Mouse (Mus musculus) left cerebral cortex, adult 9 months (tissue): ENCODE measurements around the gene Trank1.

Experiments used
- DNase-seq, 2 experiments: peaks; one replicate each; pipeline ENCODE4 v3.0.0; 2022; ENCODE audit warnings: low spot score in 2 of 2

Gene Trank1

DNA sequence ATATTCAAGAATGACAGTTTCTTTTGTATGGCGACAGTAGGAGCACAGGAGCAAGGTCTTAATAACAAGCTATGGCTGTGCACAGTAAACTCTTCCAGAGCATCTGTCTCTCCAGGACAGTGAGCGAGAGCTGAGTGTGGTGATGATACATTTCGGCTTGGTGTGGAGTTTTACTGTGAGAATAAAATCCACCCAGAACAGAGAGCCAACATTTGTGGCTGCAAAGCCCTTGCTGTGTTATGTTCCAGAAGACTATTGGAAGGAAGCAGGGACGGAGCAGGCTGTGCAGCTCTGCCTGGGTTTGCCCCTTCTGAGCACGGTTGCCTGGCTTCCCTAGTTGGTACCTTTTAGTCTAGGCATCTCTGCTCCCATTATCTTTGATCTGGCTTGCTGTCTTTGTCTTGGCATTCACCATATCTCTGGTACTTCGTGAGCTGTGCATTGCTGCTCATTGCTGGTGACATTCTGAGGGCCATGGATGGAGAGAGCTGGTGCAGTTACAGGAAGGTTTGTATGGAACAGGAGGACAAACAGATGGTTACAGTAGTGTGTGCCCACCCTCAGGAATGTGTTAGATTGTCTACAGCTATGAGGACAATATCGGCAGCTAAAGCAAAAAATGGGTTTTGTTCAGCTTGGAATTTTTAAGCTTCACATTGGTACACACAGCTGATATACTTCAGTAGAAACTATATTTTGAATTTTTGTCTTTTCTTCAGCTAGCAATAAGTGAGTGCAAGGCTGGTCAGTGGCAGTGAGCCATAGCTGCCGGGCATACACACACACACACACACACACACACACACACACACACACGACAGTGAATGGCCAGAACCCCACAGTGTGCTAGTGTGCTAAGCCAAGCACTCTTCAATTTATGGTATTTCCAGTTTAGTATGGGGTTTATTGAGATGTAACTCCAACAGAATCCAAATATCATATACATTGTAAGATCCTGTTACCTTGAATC is 69.8 kb downstream of the Trank1 start:
- DNase-seq: peak in 1 of 2 experiments; percentile 35

DNA sequence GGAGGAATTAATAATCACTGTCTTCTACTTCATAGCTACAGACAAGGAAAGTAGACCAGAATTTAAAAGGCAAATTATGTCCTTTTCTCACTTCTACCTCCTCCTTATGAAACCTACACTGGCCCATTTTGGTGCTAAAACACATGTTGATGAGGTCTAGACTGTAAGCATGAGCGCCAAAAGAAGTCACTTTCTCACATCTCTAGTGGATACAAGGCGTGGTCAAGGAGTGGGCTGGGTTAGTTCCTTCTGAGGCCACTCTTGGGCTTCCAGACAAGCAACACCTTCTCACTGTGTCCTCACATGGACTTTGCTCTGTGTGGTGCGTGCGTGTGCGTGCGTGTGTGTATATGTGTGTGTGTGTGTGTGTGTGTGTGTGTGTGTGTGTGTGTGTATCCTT is 70.9 kb downstream of the Trank1 start:
- DNase-seq: peak in 1 of 2 experiments; percentile 32

DNA sequence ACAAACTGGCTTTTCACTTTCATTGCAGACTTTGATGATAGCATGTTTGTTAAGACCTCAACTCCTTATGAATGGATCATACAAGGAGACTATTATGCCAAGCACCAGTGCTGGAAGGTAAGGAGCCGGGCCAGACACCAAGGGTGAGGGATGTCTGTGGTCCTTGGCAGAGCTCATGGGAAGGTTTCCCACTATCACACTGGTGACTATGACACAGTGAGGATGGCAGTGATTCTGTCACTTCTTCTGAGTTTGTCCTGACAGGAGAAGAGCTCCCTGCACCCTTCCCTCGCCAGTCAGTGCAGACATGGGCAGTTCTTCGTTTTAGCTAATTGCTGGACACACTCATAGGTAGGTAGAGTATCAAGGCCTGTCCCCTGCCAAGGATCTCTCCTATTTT is 71.5 kb downstream of the Trank1 start:
- DNase-seq: no peak

DNA sequence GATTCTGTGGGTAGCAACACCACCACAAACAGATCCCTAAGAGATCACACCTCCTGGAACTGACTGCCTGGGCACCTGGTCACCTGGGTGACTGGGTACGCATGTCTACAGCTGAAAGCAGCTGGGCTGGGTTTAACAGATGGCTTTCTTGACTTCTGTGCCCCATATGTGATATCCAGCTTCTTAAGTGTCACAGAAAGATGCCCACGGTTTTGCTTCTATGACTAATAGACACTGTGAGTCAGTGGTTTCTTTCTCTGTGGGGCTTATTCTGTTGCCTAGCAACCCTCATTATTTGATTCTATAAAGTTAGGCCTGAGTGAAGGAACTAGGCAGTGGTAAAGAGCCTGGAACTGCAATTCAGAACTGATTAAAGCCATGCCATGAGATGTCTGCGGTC is 72.2 kb downstream of the Trank1 start:
- peak; percentile 73 to 74 for DNase-seq

DNA sequence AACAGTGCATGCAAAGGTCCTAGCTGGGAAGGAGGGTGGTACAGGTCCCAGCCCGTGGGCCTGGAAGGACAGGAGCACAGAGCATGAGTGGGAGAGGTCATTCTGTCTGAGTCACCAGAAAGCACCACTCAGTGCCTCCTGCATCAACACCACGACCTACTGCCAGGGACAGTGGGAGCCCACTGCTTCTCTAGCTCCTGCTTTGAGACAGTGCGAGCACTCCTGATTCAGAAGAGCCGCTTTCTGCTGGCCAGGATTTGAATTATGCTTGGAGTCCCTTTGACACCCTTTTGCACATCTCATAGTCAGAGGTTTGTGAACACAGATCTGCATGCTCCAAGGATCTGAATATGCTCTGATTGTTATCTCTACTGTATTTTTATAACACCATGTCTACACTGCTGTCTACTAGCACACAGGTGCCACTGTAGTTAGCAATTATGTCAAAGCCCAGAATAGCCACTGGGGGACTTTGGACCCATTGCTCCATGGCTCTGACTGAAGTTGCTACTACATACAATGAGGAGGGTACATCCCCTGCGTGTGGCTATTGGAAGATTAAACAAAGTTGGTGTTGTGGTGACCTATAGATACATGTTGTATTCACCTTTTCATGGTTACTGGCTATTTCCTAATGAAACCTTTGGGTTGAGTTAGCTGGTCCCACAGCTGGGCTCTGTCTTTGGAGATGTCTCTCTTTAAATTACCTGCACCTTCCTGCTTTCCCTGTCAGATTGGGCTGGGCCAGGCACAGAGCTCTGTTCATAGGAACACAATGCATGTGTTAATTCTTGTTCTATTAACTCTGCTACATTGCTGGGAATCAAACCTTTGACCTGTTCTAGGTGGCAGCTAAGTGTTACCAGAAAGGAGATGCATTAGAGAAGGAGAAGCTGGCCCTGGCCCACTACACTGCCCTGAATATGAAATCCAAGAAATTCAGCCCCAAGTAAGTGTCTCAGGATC is 74.3 kb downstream of the Trank1 start:
- DNase-seq: no peak

DNA sequence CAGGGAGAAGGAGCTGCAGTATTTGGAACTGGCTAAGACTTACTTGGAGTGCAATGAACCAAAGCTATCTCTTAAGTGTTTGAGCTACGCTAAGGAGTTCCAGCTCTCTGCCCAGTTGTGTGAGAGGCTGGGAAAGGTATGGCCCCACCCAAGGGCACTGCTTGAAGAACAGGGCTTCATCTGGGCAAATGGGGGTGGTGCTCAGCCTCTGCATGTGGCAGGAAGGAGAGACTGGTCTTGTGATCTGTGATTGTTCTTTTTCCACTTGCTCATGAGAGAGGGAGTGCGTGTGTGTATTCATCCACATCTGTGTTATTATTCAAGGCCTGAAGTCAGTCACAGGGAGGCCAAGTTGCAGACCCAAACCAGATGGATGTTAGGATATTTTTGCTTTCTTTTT is 75.0 kb downstream of the Trank1 start:
- no peak for DNase-seq

DNA sequence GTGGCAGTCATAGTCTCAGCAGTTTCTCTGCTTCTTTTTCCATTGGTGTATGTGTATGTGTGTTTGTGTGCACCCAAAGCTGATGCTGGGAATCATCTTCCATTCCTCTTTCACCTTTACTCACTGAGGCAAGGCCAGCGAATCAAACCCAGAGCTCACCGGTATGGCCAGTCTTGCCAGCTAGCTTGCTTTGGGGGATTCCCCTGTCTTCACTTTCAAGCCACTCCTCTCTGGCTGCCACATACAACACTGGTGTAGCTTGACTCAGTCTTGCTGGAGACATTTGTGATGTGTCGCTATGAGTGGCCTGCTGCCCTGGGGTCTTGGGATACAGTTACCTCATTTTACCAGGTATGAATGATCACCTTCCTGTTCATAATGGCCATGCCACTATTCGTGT is 76.0 kb downstream of the Trank1 start:
- no peak for DNase-seq

DNA sequence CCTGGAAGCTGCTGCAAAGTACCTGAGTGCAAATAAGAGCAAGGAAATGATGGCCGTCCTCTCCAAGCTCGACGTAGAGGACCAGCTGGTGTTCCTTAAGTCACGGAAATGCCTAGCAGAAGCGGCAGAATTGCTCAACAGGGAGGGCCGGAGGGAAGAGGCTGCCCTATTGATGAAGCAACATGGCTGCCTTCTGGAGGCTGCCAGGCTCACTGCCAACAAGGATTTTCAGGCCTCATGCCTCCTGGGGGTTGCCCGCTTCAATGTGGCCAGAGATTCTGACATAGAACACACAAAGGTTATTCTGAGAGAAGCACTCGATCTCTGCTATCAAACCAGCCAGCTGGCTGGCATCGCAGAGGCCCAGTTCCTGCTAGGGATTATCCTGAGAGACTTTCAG is 78.5 kb downstream of the Trank1 start:
- no peak for DNase-seq

DNA sequence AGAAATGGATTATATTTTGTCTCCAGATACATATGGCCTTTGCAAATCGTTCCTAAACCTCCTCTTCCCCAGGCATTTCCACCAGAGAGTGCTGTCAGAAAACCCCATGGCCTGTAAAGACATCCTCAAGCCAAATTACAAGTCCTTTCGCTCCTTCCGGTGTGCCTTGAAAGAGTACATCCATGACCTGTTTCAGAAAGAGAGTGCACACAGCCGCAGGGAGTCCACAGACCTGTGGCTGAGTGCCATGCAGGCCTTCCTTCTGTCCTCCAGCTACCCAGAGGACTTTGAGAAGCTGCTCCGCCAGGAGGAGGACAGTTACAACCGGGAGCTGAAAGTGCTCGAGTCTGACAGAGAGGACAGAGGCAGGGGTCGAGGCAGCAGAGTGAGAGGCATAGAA is 79.5 kb downstream of the Trank1 start:
- no peak for DNase-seq

DNA sequence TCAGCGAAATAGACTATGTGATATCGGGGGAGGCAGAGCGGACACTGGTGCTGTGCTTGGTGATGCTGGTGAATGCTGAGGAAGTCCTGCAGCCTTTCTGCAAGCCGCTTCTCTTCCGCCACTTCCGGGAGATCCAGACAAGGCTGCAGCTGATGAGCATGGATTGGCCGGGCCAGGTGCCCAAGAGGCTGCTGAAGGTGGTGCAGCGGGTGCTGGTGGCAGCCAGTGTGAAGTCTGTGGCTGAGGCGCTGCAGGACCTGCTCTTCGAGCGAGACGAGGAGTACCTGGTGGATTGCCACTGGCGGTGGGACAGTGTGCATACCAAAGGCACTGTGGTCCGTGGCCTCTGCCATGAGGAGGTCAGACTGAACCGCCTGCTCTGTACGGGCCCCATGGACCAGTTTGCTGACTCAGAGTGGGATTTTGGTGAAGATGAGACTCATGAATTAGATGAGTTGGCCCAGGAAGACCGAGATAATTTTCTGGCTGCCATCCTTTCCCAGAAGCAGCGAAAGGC is 80.4 kb downstream of the Trank1 start:
- DNase-seq: no peak

DNA sequence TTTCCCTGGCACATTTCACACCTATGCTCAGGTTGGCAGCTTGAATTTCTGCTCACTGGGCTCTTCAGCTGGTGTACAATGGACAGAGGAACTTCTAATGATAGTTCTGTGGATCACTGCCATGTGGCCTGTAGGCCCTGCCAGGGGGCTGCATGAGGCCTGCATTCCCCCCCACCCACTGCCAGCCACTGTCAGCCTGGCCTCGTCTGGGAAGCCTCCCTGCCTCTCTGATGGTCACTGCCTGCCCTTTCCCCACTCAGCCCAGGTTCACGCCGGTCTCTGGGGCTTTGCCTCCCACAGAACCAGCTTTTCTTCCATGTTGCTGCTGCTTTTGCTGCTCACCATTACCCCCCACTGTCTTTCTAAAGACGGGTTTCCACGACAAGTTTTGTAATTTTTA is 83.7 kb downstream of the Trank1 start:
- DNase-seq: no peak

DNA sequence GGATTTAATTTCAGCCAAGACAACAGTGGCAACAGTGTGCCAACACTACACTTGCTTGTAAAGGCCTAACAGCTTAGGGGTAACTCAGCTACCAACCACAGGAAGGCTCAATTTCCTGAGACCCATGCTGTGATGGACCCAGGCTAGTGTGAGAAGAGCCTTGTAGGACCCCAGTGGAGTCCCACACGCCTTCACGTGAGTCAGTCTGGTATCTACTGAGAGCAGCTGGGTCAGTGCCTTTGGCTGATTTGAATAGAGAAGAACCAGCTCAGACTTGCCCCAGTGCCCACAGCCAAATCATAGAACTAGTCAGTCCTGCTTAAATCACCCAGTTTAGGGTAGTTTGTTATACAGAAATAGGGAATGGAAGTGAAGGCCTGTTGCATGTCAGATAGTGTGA is 86.5 kb downstream of the Trank1 start:
- no peak for DNase-seq

DNA sequence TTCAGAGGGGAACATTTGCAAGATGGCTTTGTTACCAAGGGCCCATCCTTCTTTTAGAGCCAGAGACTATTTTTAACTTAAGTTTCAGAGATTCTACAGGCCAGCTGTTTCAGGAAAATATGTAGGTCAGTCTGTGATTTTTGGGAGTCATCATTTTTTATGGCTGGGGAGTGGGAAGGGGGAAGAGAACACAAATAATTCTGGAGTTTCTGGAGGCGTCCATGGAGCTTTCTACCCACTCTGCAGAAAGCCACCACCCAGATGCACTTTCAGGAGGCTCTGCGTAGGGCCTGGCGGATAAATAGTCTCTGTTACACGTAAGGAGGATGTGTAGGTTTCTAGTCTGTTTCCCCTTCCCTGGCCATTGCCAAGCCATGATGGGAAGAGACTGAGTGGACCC is 88.5 kb downstream of the Trank1 start:
- peak in 1 of 2 experiments; percentile 35 for DNase-seq

DNA sequence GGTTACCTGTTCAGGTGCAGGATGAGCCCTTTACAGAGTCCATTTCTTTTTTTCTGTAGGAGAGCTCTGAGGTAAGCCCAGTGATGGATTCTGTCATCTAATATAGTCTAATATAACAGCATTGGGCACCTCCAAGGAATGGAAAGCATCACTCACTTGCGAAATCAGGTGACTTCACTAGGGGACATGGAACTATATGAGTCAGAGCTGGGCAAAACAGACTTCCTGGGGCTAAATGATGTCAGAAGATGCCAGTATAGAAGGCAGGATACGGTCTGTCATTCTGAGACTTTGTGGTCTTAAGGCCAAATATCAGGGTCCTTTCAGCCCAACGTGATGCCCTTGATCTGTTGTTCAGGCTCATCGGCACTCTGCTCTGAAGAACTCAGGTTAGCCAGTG is 91.6 kb downstream of the Trank1 start:
- no peak for DNase-seq

DNA sequence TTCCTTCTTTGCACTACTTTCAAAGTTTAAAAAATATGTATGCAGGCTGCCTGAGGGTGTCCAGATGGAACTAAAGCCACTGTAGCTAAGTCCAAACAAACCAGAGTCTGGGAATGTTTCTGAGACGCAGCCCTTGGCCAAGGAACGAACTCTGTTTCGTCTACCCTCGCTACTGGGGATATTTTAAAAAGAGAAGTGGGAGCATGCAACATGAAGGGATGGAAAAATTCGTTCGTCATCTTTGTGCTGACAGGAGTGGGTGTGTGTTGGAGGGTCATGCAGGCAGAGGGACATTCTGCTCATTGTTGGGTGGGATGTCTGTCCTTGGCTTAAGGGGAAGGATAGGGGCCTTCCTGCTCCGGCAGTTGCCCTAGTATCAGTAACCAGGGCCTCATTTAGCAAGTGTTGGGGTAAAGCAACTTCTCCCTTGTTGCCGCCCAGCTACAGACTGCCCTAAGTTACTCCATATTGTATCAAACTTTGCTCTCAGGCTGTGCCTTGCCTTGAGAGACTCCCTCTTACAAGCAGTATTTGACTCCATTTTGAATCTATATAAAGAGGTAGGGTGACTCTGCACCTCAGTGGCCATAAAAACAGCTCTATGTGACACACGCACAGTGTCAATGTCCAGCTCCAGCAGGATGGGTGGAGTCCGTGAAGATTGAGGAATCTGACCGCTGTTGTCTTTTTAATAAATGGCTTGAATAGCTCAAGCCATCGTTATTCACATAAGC is 93.0 kb downstream of the Trank1 start:
- DNase-seq: no peak

DNA sequence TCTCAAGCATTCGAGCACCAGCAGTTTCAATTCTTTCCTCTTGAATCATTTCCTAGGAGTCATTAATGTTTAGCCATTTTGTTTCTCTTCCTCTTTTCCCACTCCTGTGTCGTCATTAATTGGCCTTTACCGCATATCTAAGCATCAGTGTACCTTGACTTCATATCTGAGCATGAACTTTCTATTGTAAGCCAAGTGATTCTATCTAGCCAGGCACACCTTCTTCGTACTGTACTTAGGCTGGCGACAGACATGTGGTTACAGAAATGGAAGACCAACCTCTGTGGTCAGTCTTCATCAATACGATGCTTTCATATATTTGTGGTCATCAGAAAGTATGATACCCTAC is 93.5 kb downstream of the Trank1 start:
- DNase-seq: no peak

DNA sequence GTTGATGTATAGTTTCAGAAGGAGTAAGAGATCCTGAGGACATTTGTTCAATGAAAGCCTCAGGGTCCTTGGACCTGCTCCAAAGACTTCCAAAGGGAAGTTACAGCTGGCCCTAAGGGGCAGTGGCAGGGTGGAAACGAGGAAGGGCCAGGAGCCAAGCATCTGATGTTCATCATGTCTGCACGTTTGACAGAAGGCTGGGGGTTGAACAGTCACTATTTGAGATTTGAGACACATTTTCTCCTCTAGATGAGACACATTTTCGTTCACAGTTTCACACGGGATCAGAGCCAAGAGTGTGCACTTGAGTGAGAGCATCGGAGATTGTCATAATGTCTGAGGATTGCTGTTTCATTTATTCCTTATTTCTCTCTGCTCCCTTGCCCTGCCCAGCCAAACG is 96.5 kb downstream of the Trank1 start:
- peak in 1 of 2 experiments; percentile 35 for DNase-seq

DNA sequence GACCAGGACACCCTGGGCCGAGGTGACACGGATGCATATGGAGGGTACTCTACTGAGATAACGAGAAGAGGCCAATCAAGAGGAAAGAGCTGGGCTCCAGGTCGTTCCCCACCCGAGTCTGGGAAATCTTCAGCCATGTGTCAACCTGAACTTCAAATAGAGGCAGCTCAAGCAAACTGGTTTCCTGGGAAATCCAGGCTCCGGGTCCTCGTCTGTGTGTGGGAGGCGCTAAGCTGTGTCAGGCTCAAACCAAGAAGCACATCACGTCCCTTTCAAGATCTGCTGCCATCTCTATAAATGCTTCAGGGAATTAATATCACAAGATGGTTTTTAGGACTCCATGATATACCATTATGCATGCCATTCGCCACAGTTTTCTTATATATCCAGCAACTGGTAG is 96.9 kb downstream of the Trank1 start:
- DNase-seq: peak in 1 of 2 experiments; percentile 24

DNA sequence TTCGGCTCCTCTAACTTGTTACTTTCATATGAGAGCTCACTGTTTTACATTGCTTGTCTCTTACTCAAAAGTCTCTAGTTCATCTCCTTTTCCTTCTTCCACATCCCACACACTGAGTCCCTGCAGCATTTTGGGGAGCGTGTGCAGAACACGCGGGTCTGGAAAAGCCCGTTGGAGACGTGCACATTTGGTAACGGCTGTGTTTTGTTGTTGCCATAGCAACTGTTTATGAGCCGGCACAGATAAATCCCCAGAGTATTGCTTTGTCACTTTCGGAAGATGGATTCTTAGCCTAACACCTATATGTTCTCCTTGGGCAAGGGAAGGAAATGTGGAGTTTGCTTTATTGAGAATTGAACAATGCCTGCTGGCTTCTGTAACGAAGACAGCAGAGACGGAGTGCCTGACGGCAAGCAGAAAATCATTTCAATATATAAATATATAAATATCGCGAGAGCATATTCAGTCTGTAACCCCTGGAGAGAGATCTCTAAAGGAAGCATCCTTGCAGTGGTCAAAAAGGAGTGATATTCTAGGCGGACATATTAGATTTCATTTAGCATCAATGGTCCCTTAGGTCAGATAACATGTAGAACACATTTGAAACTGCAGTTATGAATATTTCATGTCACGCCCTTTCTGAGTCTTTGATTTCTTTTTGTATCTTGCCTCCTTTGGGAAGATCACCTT is 101.1 kb downstream of the Trank1 start:
- peak; percentile 65 to 79 for DNase-seq

DNA sequence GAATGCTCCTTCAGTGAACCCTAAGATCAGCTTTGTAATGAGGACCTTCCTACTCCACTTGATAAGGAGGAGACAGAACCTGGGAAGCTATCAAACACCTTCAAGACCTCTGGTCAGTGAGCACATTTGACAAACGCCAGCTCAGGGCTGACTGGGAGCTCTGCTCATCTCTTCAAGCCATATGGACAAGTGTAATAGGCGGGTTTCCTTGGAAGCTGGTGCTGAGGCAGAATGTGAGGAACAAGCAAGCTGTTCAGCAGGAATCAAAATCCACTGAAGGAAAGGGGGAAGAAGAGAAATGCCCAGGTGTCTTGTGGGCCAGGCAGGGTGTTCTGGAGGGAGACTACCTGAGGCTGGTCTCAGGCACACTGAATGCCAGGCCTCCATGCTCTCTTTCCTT is 110.3 kb downstream of the Trank1 start:
- DNase-seq: peak in 1 of 2 experiments; percentile 36

DNA sequence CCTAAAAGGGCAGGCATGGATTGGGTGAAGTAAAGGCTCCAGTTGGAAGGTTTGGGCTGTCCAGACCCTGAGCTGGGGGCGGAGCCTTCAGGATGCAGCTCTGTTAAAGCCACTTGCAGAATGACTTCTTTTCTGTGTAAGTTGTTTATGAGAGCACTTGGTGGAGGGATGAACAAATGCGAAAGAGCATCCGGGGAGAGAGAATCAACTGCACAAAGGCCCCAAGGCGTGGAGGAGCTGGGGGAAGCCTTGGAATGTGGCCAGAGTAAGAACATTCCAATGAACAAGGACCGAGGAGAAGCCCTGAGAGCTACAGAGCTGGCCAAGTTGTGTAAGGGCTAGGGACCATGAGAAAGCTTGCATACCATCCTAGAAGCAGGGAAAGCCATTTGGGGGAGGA is 111.0 kb downstream of the Trank1 start:
- no peak for DNase-seq
